Mouse (Mus musculus): Measurements from ENCODE around the gene Plg. TPM values are rescaled to one million over a fixed set of nuclear protein-coding genes. Genes with fewer than 3 reads are reported as not detected.

The Plg gene
- total and polyA plus RNA-seq, 3 experiments, result not detected

DNA sequence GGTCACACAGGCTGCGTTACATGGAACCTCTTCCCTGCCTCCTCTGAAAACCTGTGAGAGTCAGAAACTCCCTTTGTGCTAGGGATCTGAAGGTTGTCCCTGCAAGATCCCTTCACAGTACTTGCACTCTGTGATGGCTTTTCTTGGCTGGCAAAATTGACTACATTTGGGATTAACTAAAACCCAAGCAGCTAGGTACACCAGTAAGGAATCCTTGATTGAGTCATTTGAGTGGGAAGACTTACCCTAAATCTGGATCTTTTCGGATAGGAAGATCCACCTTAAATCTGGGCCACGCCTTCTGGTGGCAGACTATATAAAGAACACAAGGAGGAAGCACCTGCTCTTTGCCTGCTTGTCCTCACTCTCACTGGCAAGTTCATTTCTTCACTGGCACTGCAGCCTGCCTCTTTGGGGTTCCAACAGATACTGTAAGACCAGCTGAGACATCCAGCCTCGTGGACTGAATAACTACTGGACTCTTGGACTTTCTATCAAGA, 88.1 kb downstream of the Plg start:
- no peak overlapping the region for H3K4me3 ChIP-seq (ENCODE audit: control insufficient read depth in 1 of 2, insufficient read depth in 1 of 2, low read depth in 2 of 2, low read length in 2 of 2)
- H3K9me3 ChIP-seq (replicated peaks; ENCODE audit: insufficient read depth, low read length), result no peaks in the 10 kb centered on the region
- TF ChIP-seq GATA1 (IDR thresholded peaks at IDR 0.05; ENCODE audit: low read depth, low read length) (no peak), MAZ (IDR thresholded peaks at IDR 0.05; ENCODE audit: low read depth, low read length) (no peak), EP300 (IDR thresholded peaks at IDR 0.05; ENCODE audit: low read depth in 1 of 2, low read length in 2 of 2) (no peak), ELF1 (IDR thresholded peaks at IDR 0.05; ENCODE audit: low read depth, low read length) (no peak), MYC (IDR thresholded peaks at IDR 0.05; ENCODE audit: low read depth, low read length) (no peak), CHD1 (IDR thresholded peaks at IDR 0.05; ENCODE audit: low read depth, low read length) (no peak), HCFC1 (IDR thresholded peaks at IDR 0.05; ENCODE audit: low read depth, low read length) (no peak)
- H3K9ac ChIP-seq (ENCODE audit: control insufficient read depth, low read depth, low read length, poor library complexity, severe bottlenecking), result no peak overlapping the region
- peaks cover 0 to 13% of the 10 kb centered on the region in 2 experiments; a peak in 2 of 4 replicates for H3K36me3 ChIP-seq (ENCODE audit: control insufficient read depth in 1 of 2, insufficient read depth in 2 of 2, low read length in 2 of 2)
- H3K27me3 ChIP-seq (ENCODE audit: control insufficient read depth in 1 of 2, insufficient read depth in 2 of 2, low read length in 2 of 2), result no peaks in the 10 kb centered on the region
- H3K79me2 ChIP-seq (ENCODE audit: control insufficient read depth, insufficient read depth, low read length, poor library complexity), result peaks cover 12% of the 10 kb centered on the region; the same call in 1 of the 2 replicates
- no peaks in the 10 kb centered on the region for H3K4me1 ChIP-seq (ENCODE audit: control insufficient read depth in 1 of 2, insufficient read depth in 2 of 2, low read length in 2 of 2)
- DNase-seq (ENCODE audit: low read depth, low spot score), result no peak
- no peak overlapping the region for H3K27ac ChIP-seq (ENCODE audit: control insufficient read depth, low read depth, low read length)

DNA sequence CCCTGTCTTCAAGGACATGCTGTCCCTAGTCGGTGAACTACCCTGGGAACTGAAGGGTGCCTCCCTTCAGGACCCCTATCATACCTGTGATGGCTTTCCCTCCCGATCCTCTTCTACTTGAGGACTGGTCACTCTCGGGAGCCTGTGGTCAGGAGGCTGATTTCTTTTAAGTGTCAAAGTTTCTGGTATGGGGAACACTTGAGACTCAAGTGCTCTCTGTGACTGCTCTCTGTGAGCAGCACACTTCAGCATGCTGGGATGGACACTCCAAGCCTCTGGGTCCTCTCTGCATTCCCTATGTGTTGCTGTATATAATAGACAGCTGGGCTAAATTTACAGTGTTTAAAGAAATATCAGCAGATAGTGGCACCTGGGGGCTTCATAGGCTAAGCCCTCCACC, 89.2 kb downstream of the Plg start:
- Histone ChIP-seq H3K4me3 (ENCODE audit: control insufficient read depth in 1 of 2, insufficient read depth in 1 of 2, low read depth in 2 of 2, low read length in 2 of 2) (no peak overlapping the region), H3K27me3 (ENCODE audit: control insufficient read depth in 1 of 2, insufficient read depth in 2 of 2, low read length in 2 of 2) (no peaks in the 10 kb centered on the region), H3K27ac (ENCODE audit: control insufficient read depth, low read depth, low read length) (no peak overlapping the region), H3K36me3 (ENCODE audit: control insufficient read depth in 1 of 2, insufficient read depth in 2 of 2, low read length in 2 of 2) (peaks cover 0 to 7% of the 10 kb centered on the region in 2 experiments; a peak in 1 of 4 replicates), H3K4me1 (ENCODE audit: control insufficient read depth in 1 of 2, insufficient read depth in 2 of 2, low read length in 2 of 2) (no peaks in the 10 kb centered on the region), H3K9me3 (replicated peaks; ENCODE audit: insufficient read depth, low read length) (no peaks in the 10 kb centered on the region), H3K79me2 (ENCODE audit: control insufficient read depth, insufficient read depth, low read length, poor library complexity) (peaks cover 18% of the 10 kb centered on the region), H3K9ac (ENCODE audit: control insufficient read depth, low read depth, low read length, poor library complexity, severe bottlenecking) (no peak overlapping the region)
- TF ChIP-seq NRF1 (IDR thresholded peaks at IDR 0.05; ENCODE audit: insufficient read depth, low read depth, low read length, poor library complexity, severe bottlenecking) (no peak), E2F4 (IDR thresholded peaks at IDR 0.05; ENCODE audit: borderline replicate concordance, low read depth, low read length) (no peak), ZMIZ1 (IDR thresholded peaks at IDR 0.05; ENCODE audit: low read depth, low read length) (no peak), ZKSCAN1 (IDR thresholded peaks at IDR 0.05; ENCODE audit: low read depth, low read length) (no peak), MAX (IDR thresholded peaks at IDR 0.05; ENCODE audit: low read length) (no peak), TAL1 (IDR thresholded peaks at IDR 0.05; ENCODE audit: low read length) (no peak), RAD21 (IDR thresholded peaks at IDR 0.05; ENCODE audit: low read depth, low read length) (no peak), POLR2AphosphoS2 (IDR thresholded peaks at IDR 0.05; ENCODE audit: low read length) (no peak), ELF1 (IDR thresholded peaks at IDR 0.05; ENCODE audit: low read depth, low read length) (no peak), GATA1 (IDR thresholded peaks at IDR 0.05; ENCODE audit: low read depth, low read length) (no peak), MYB (IDR thresholded peaks at IDR 0.05; ENCODE audit: low read depth, low read length) (no peak), RCOR1 (IDR thresholded peaks at IDR 0.05; ENCODE audit: low read depth, low read length) (no peak), EP300 (IDR thresholded peaks at IDR 0.05; ENCODE audit: low read depth in 1 of 2, low read length in 2 of 2) (no peak), ETS1 (IDR thresholded peaks at IDR 0.05; ENCODE audit: low read depth, low read length) (no peak)
- no peak for DNase-seq (ENCODE audit: low read depth, low spot score)

All from MEL (cell line).